Mouse (Mus musculus) midbrain, embryonic 16.5 days (tissue): ENCODE data around the gene Gpld1. TPM values are rescaled to one million over a fixed set of nuclear protein-coding genes. Genes with fewer than 3 reads are reported as not detected.

ENCODE experiments used
- ATAC-seq: fragments of 200-750 bp; cut with Nextera tagmentation; 2 replicates; pipeline ENCODE4 v1.8.0; 2017; ENCODE audit warnings: moderate TSS enrichment
- H3K27ac ChIP-seq: fragments of 300-500 bp; sonication (generic); 2 replicates; pipeline ENCODE4 v1.5.1; 2014; ENCODE audit warnings: mild to moderate bottlenecking, low read length, mixed read lengths
- H3K27me3 ChIP-seq: fragments of 300-500 bp; sonication (generic); 2 replicates; pipeline ENCODE4 v1.6.1; 2014; ENCODE audit warnings: low read depth, low read length, mixed read lengths; ENCODE audit not compliant: control insufficient read depth, insufficient read depth
- H3K36me3 ChIP-seq: fragments of 300-500 bp; sonication (generic); 2 replicates; pipeline ENCODE4 v1.6.1; 2014; ENCODE audit warnings: mild to moderate bottlenecking, low read length, moderate library complexity, mixed read lengths; ENCODE audit not compliant: control insufficient read depth, insufficient read depth
- H3K4me1 ChIP-seq: fragments of 300-500 bp; sonication (generic); 2 replicates; pipeline ENCODE4 v1.6.1; 2014; ENCODE audit warnings: mild to moderate bottlenecking, low read length, mixed read lengths; ENCODE audit not compliant: control insufficient read depth, insufficient read depth
- H3K4me2 ChIP-seq: fragments of 300-500 bp; sonication (generic); 2 replicates; pipeline ENCODE4 v1.6.1; 2014; ENCODE audit warnings: mild to moderate bottlenecking, low read length, mixed read lengths
- H3K4me3 ChIP-seq: fragments of 300-500 bp; sonication (generic); 2 replicates; pipeline ENCODE4 v1.5.1; 2014; ENCODE audit warnings: low read depth, mild to moderate bottlenecking, low read length, moderate library complexity, mixed read lengths
- H3K9ac ChIP-seq: fragments of 300-500 bp; sonication (generic); 2 replicates; pipeline ENCODE4 v1.6.1; 2014; ENCODE audit warnings: low read depth, low read length, mixed read lengths
- H3K9me3 ChIP-seq: fragments of 300-500 bp; sonication (generic); replicated peaks from 2 replicates; pipeline ENCODE4 v1.6.1; 2014; ENCODE audit warnings: mild to moderate bottlenecking, low read length, mixed read lengths; ENCODE audit not compliant: control insufficient read depth, poor library complexity, severe bottlenecking
- WGBS: fragments of 180-500 bp; shearing (Covaris S2); extraction: QIAGEN DNeasy Blood & Tissue Kit; methylation state at CpG from one replicate; pipeline ENCODE4 v1.1.7; 2014; 5-methylcytosine and 5-hydroxymethylcytosine counted together
- polyA plus RNA-seq: library from polyadenylated mRNA; unstranded; fragments of >200 nt; fragmentation: Nextera tagmentation; extraction: Ambion mirVana; gene quantifications from 2 replicates; pipeline ENCODE4 v1.2.1, GENCODE M21; 2015

Gpld1 gene
- polyA plus RNA-seq, 1 experiment from 2014 or later: 3.5 TPM

DNA sequence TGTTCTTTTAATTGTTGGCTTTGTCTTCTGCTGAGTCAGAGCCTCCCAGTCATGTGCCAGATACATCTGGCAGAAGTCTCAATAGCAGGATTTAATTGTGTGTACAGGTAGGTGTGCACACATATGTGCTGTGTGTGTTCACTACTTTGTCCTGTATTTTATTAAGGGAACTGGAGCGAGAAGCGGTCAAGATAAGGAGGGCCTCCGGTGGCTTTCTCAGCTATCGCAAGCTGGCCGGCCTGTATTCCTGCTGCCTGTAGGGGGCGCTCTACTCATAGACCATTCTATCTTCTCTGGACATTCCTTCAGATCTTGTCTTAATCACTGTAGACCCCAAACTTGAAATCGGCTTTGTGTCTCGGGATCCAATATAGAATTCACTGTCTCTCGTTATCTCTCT lies 4.3 kb upstream of the Gpld1 start:
- WGBS: 31% methylated on average over 9 of the region's 9 CpGs
- Histone ChIP-seq H3K4me2 (no peak overlapping the region), H3K9me3 (no peaks in the 10 kb centered on the region), H3K4me1 (peaks cover 22% of the 10 kb centered on the region), H3K4me3 (no peak overlapping the region), H3K9ac (no peak overlapping the region), H3K36me3 (no peaks in the 10 kb centered on the region), H3K27me3 (no peaks in the 10 kb centered on the region), H3K27ac (no peak overlapping the region)
- ATAC-seq: no peak

DNA sequence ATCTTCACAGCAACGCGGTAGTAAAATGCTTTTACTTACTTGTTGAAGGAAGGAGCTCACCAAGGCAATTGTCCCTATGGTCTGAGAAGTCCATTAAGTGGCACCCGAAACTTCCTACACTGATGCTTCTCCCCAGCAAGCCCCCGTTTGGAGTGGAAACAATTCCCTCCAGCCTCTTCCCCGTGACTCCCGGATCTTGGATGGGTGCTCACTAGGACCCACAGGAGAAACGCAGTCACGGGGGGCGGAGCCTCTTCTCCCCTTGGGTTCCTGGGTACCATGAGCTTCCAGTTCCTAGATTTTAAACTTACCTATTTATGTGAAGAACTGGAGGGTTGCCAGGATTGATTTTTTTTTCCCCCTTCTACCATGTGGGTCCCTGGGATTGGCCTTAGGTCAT lies 3.5 kb upstream of the Gpld1 start:
- no peak for ATAC-seq
- H3K4me1 ChIP-seq: peaks cover 22% of the 10 kb centered on the region
- no peaks in the 10 kb centered on the region for H3K36me3 ChIP-seq
- H3K4me2 ChIP-seq: no peak overlapping the region
- WGBS: 91% methylated on average over 9 of the region's 9 CpGs
- H3K4me3 ChIP-seq: no peak overlapping the region
- no peaks in the 10 kb centered on the region for H3K27me3 ChIP-seq
- no peak overlapping the region for H3K27ac ChIP-seq
- no peaks in the 10 kb centered on the region for H3K9me3 ChIP-seq
- H3K9ac ChIP-seq: no peak overlapping the region

DNA sequence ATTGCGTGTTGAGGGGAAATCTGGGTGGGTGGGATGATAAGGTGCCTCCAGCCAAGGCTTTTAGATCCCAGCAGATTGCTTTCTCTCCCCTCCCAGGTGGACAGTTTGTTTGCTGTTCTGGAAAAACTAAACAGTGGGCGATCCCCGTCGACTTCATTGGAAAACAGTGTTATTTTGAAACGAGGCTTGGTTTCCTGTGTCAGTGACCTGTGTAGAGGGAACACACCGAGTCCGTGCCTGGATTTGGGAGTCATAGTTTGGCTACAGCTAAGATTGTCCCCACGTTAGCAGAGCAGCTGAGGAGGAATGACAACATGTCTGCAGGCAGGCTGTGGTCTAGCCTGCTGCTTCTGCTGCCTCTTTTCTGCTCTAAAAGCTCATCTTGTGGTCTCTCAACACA lies 351 bp downstream of the Gpld1 start:
- H3K9ac ChIP-seq: no peak overlapping the region
- no peaks in the 10 kb centered on the region for H3K36me3 ChIP-seq
- H3K9me3 ChIP-seq: no peaks in the 10 kb centered on the region
- H3K27me3 ChIP-seq: no peaks in the 10 kb centered on the region
- WGBS: 81% methylated on average over 8 of the region's 8 CpGs
- H3K4me2 ChIP-seq: no peak overlapping the region
- H3K4me3 ChIP-seq: no peak overlapping the region
- no peak for ATAC-seq
- peaks cover 4% of the 10 kb centered on the region; the same call in 1 of the 2 replicates for H3K4me1 ChIP-seq
- H3K27ac ChIP-seq: no peak overlapping the region

DNA sequence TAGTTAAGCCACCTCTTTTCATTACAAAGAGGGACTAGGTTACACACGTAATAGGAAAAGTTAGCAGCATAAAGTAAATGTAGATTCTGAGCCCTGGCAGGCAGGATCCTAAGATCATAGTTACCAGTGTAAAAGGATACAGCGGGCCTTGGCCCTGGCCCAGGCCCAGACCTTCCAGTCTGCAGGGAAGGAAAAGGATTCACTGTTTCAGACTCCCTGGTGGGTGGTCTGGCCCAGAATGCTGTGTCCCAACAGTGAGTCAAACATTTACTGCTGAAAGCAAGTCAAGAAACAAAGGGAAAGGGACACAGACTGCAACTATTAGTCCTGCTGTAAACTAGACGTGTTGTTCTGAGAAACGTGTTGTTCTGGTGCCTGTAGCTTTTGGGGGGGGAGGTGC lies 2.6 kb downstream of the Gpld1 start:
- 27% methylated on average over 4 of the region's 4 CpGs for WGBS
- no peak overlapping the region for H3K27ac ChIP-seq
- no peak for ATAC-seq

DNA sequence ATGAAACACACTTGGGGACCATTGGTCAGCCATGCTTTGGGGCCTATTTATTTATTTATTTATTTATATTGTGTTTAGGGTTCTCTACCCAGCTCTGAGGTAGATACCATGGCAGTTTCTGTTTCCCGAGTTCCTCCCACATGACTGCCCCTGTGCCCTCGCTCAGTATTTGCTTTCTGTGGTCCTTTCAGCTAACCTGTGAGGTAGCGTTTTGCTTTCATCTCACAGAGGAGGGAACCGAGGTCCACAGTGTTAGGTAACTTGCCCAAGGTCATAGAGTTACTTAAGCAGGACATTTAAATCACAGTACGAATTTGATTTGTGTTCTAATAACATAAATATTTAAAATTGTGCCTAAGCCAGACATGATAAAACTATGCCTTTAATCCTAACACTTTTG lies 4.2 kb downstream of the Gpld1 start:
- Histone ChIP-seq H3K4me1 (no peaks in the 10 kb centered on the region), H3K27ac (no peak overlapping the region), H3K9me3 (no peaks in the 10 kb centered on the region), H3K9ac (no peak overlapping the region), H3K4me3 (no peak overlapping the region), H3K4me2 (no peak overlapping the region), H3K27me3 (no peaks in the 10 kb centered on the region), H3K36me3 (no peaks in the 10 kb centered on the region)
- no peak for ATAC-seq
- 92% methylated on average over 5 of the region's 5 CpGs for WGBS

More for the DNA sequence above, 2.6 kb downstream of the Gpld1 start:
- H3K9me3 ChIP-seq: no peaks in the 10 kb centered on the region
- no peaks in the 10 kb centered on the region for H3K27me3 ChIP-seq
- H3K9ac ChIP-seq: no peak overlapping the region
- no peaks in the 10 kb centered on the region for H3K4me1 ChIP-seq
- no peaks in the 10 kb centered on the region for H3K36me3 ChIP-seq
- H3K4me2 ChIP-seq: no peak overlapping the region
- no peak overlapping the region for H3K4me3 ChIP-seq

DNA sequence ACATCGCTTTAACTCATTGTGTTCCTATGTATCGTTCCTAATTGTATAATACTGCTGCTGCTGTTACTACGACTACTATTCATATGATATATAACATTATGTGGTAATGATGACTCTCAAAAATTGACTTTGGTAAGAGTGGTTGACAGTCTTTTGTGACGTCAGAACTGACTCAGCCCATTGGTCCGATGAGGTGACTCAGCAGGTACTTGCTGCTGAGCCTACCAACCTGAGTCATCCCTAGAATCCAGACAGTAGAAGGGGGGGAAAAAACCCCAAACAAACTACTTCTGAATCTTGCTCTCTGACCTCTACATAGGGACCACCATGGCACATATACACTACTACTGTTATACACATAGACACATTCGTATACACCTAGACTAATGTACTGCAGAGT lies 5.9 kb downstream of the Gpld1 start:
- Histone ChIP-seq H3K27ac (no peak overlapping the region), H3K36me3 (no peaks in the 10 kb centered on the region), H3K4me3 (no peak overlapping the region), H3K9ac (no peak overlapping the region), H3K27me3 (no peaks in the 10 kb centered on the region), H3K4me2 (no peak overlapping the region), H3K9me3 (no peaks in the 10 kb centered on the region), H3K4me1 (no peaks in the 10 kb centered on the region)
- WGBS: 93% methylated on average over 6 of the region's 6 CpGs
- no peak for ATAC-seq

DNA sequence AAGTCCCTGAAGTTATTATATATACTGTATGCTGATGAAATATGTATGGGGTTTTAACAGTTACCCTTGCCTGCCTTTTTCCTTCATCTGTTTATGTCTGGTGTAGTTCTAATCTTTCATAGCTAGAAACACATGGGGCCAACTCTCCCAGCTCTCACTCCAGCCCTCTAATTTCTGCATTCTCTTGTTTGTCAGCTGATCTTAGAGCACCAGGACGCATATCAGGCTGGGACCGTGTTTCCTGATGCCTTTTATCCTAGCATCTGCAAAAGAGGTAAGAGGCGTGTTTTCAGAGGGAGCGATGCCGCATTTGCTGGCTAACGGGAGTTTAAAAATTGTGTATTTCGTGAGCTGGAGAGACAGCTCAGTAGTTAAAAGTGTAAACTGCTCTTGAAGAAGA lies 9.7 kb downstream of the Gpld1 start:
- H3K4me1 ChIP-seq: no peaks in the 10 kb centered on the region
- no peak overlapping the region for H3K4me2 ChIP-seq
- no peaks in the 10 kb centered on the region for H3K9me3 ChIP-seq
- no peak for ATAC-seq
- H3K36me3 ChIP-seq: no peaks in the 10 kb centered on the region
- no peak overlapping the region for H3K27ac ChIP-seq
- 81% methylated on average over 7 of the region's 7 CpGs for WGBS
- H3K9ac ChIP-seq: no peak overlapping the region
- H3K27me3 ChIP-seq: no peaks in the 10 kb centered on the region
- no peak overlapping the region for H3K4me3 ChIP-seq

DNA sequence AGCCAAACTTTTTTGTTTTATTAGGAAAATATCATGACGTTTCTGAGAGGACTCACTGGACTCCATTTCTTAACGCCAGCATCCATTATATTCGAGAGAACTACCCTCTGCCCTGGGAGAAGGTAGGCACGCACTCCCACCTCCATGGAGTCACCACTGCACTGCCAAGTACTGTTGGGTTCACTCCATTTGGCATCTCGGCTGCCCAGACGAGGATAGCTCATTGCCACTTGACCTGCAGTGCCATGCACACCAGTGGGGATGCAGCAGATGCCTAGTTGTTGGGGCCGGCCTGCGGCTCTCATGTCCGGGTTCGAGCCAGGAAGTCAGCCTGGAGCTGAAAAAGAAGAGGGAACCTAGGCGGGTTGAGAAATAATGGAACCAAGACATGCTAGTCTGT lies 12.1 kb downstream of the Gpld1 start:
- H3K4me2 ChIP-seq: no peak overlapping the region
- no peak for ATAC-seq
- H3K9me3 ChIP-seq: no peaks in the 10 kb centered on the region
- no peaks in the 10 kb centered on the region for H3K4me1 ChIP-seq
- no peak overlapping the region for H3K27ac ChIP-seq
- H3K4me3 ChIP-seq: no peak overlapping the region
- no peaks in the 10 kb centered on the region for H3K36me3 ChIP-seq
- no peaks in the 10 kb centered on the region for H3K27me3 ChIP-seq
- 64% methylated on average over 11 of the region's 11 CpGs for WGBS
- H3K9ac ChIP-seq: no peak overlapping the region

DNA sequence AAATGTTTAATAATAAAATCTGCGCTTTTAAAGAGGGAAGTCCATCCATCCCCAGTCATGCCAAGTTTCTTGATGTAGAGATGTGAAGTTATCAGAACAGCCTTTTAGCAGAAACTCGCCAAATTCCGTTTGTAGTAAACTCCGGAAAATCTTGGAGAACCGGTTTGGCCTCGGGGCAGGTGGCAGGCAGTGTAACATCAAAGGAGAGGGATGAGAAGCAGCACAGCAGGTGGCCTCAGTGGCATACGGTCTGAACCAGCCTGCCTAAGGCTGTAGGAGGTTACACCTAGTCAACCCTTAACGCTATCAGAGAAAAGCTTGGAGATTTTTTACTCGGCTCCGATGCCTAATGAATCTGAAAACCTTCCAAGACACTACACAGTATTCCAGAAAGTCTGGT lies 12.5 kb downstream of the Gpld1 start:
- no peak overlapping the region for H3K4me3 ChIP-seq
- 22% methylated on average over 10 of the region's 10 CpGs for WGBS
- H3K27ac ChIP-seq: no peak overlapping the region
- H3K27me3 ChIP-seq: no peaks in the 10 kb centered on the region
- no peak overlapping the region for H3K9ac ChIP-seq
- H3K4me2 ChIP-seq: no peak overlapping the region
- no peaks in the 10 kb centered on the region for H3K4me1 ChIP-seq
- no peaks in the 10 kb centered on the region for H3K9me3 ChIP-seq
- ATAC-seq: no peak
- no peaks in the 10 kb centered on the region for H3K36me3 ChIP-seq

DNA sequence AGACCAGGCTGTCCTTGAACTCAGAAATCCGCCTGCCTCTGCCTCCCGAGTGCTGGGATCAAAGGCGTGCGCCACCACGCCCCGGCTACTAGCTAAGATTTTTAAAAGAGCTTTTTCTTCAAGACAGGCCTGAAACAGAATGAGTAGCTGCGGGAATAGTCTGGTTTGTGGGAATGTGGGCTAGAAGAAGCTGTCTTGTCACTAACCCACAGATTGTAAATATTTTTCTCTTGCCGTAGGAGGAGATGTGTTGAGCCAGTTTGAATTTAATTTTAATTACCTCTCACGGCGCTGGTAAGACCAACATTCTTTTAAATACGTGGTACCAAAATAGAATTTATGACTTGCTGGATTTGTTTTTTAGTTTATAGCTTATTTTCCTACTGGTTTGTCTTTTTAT lies 15.7 kb downstream of the Gpld1 start:
- no peak overlapping the region for H3K9ac ChIP-seq
- no peaks in the 10 kb centered on the region for H3K27me3 ChIP-seq
- no peak for ATAC-seq
- WGBS: 92% methylated on average over 11 of the region's 11 CpGs
- H3K4me2 ChIP-seq: no peak overlapping the region
- H3K4me1 ChIP-seq: no peaks in the 10 kb centered on the region
- no peaks in the 10 kb centered on the region for H3K36me3 ChIP-seq
- no peak overlapping the region for H3K27ac ChIP-seq
- no peaks in the 10 kb centered on the region for H3K9me3 ChIP-seq
- H3K4me3 ChIP-seq: no peak overlapping the region
